In genomic region chr9:56767653-56768136, GRCm38 (mm10) we compare ENCODE assay signal across 9 mouse cellular contexts. TPM values are rescaled to one million over a fixed set of nuclear protein-coding genes. Genes with fewer than 3 reads are reported as not detected.
A peak's percentile ranks its signal among the peaks of the same experiment; 100 is the strongest.
DNase-seq lines count a peak whose midpoint lies in the region; ATAC-seq and TF ChIP-seq lines count a peak whose summit lies in the region.
"Had no signal": no experiment of that assay in that cellular context is flagged by ENCODE, and none has a peak within 500 bp of the region (broad histone marks: within the 10 kb centered on the region; RNA-seq: fewer than 3 reads in every experiment).

No protein-coding gene starts in this region.

- WGBS in kidney, adult 2 months, result 50% methylated on average over 9 of the region's 9 CpGs
- 80% methylated on average over 9 of the region's 9 CpGs for WGBS in kidney, embryonic 15.5 days
- 87% methylated on average over 9 of the region's 9 CpGs for WGBS in forebrain, embryonic 10.5 days

- no peak for TF ChIP-seq POLR2A in kidney, adult 2 months (IDR thresholded peaks at IDR 0.05; ENCODE audit: low read depth, low read length)

- DNase-seq in kidney, adult 2 months, result peak; percentile 47
- DNase-seq in forebrain, embryonic 10.5 days (ENCODE audit: extremely low spot score, low spot score), result no peak
- peak; percentile 17 to 31 for DNase-seq in heart, postnatal 10 days
- peak; percentile 77 for DNase-seq in lung, postnatal 25 days (ENCODE audit: low spot score)
- no peak for DNase-seq in urinary bladder, postnatal 4 days (ENCODE audit: low spot score in 2 of 2)
- no peak for DNase-seq in thymus, postnatal 36 days
- DNase-seq: thymus, adult 18-20 months had no signal

- no peak overlapping the region for H3K9ac ChIP-seq in kidney, embryonic 15.5 days
- H3K9ac ChIP-seq: embryonic facial prominence, embryonic 12.5 days had no signal

- ATAC-seq in kidney, embryonic 15.5 days (replicated peaks; ENCODE audit: low FRiP score), result no peak

- intact Hi-C loops in heart, postnatal 10 days (cut with DNase I), result no loop called here

- no peaks in the 10 kb centered on the region for H3K36me3 ChIP-seq in kidney, adult 2 months (ENCODE audit: control insufficient read depth, insufficient read depth, low read length)
- H3K36me3 ChIP-seq in kidney, embryonic 15.5 days, result no peaks in the 10 kb centered on the region
- no peaks in the 10 kb centered on the region for H3K36me3 ChIP-seq in forebrain, embryonic 10.5 days (replicated peaks)
- H3K36me3 ChIP-seq: embryonic facial prominence, embryonic 12.5 days had no signal

- H3K27me3 ChIP-seq in kidney, adult 2 months (replicated peaks; ENCODE audit: control insufficient read depth, insufficient read depth, low read length), result no peaks in the 10 kb centered on the region
- no peaks in the 10 kb centered on the region for H3K27me3 ChIP-seq in kidney, embryonic 15.5 days
- no peaks in the 10 kb centered on the region for H3K27me3 ChIP-seq in forebrain, embryonic 10.5 days (ENCODE audit: poor library complexity, severe bottlenecking)
- H3K27me3 ChIP-seq: embryonic facial prominence, embryonic 12.5 days had no signal

- H3K4me2 ChIP-seq in kidney, embryonic 15.5 days, result no peak overlapping the region
- H3K4me2 ChIP-seq: embryonic facial prominence, embryonic 12.5 days had no signal

- H3K4me3 ChIP-seq in kidney, adult 2 months (ENCODE audit: insufficient read depth, low read depth, low read length), result no peak overlapping the region
- H3K4me3 ChIP-seq in kidney, embryonic 15.5 days (replicated peaks), result no peak overlapping the region
- no peak overlapping the region for H3K4me3 ChIP-seq in forebrain, embryonic 10.5 days
- H3K4me3 ChIP-seq: embryonic facial prominence, embryonic 12.5 days had no signal

- no peaks in the 10 kb centered on the region for H3K4me1 ChIP-seq in kidney, adult 2 months (ENCODE audit: control insufficient read depth, insufficient read depth, low read length)
- H3K4me1 ChIP-seq in kidney, embryonic 15.5 days, result peaks cover 8% of the 10 kb centered on the region; the same call in 1 of the 2 replicates
- peaks cover 32% of the 10 kb centered on the region for H3K4me1 ChIP-seq in forebrain, embryonic 10.5 days
- H3K4me1 ChIP-seq: embryonic facial prominence, embryonic 12.5 days had no signal

- TF ChIP-seq CTCF in kidney, adult 2 months (conservative IDR thresholded peaks at IDR 0.05; ENCODE audit: insufficient read depth, insufficient read length, low read depth, low read length), result no peak

- H3K27ac ChIP-seq in kidney, adult 2 months (ENCODE audit: insufficient read depth, low read depth, low read length), result no peak overlapping the region
- H3K27ac ChIP-seq in kidney, embryonic 15.5 days, result no peak overlapping the region
- peak overlapping the region; percentile 9; the same call in 1 of the 2 replicates for H3K27ac ChIP-seq in forebrain, embryonic 10.5 days
- H3K27ac ChIP-seq: embryonic facial prominence, embryonic 12.5 days had no signal

- no peaks in the 10 kb centered on the region for H3K9me3 ChIP-seq in kidney, embryonic 15.5 days (replicated peaks)
- H3K9me3 ChIP-seq in forebrain, embryonic 10.5 days, result no peaks in the 10 kb centered on the region
- H3K9me3 ChIP-seq: embryonic facial prominence, embryonic 12.5 days had no signal

RNA-seq across cellular contexts. Expression of gene Lingo1, which starts 28.6 kb away (rescaled TPM):
- polyA plus RNA-seq in kidney, adult 2 months (2012; rRNA removed), result 0.72 and 1.2 TPM in 2 replicates
- polyA plus RNA-seq in kidney, embryonic 15.5 days (2015; fragmentation: Nextera tagmentation; extraction: Ambion mirVana), result 3.2 and 4.5 TPM in 2 replicates
- 0.74 and 0.77 TPM in 2 replicates for polyA plus RNA-seq in forebrain, embryonic 10.5 days (2016; fragmentation: Nextera tagmentation; extraction: Ambion mirVana)
- total RNA-seq in heart, postnatal 10 days (2021), result 1 to 10 TPM; 2.1 to 2.3 TPM

Comparison
In these comparisons a context has a peak if more than half of its experiments do, and no peak if none do; other contexts are left out.
1. DNase-seq: peak in kidney, adult 2 months (single experiment), heart, postnatal 10 days (2 of 2) and lung, postnatal 25 days (single experiment); none in forebrain, embryonic 10.5 days (single experiment), urinary bladder, postnatal 4 days (0 of 2) and thymus, postnatal 36 days (0 of 2).